Mouse (Mus musculus): ENCODE measurements at regions not wholly inside any gene's neighbourhood (a gene's known extent, or its start where the extent isn't known, plus 50 kb on each side); places are given as distances from the start of the nearest gene placed in this dataset.

GRCm38 (mm10) chr17:48789846-48790245, 142.3 kb upstream of the Lrfn2 start:
- Histone ChIP-seq H3K4me3 (ENCODE audit: insufficient read depth, low read depth, low read length) (no peak overlapping the region), H3K4me1 (ENCODE audit: control insufficient read depth, insufficient read depth, low read length) (0 out of 2 replicates have a peak, but pooled peaks cover 5% of the 10 kb centered on the region), H3K27ac (ENCODE audit: insufficient read depth, low read depth, low read length) (no peak overlapping the region)
- WGBS: 64% methylated on average over 7 of the region's 7 CpGs
- TF ChIP-seq POLR2A (IDR thresholded peaks at IDR 0.05; ENCODE audit: insufficient read depth, low read depth, low read length): no peak
- TF ChIP-seq CTCF (IDR thresholded peaks at IDR 0.05; ENCODE audit: insufficient read depth, low read depth, low read length): no peak

- Histone ChIP-seq H3K4me1 (ENCODE audit: control insufficient read depth, insufficient read depth, low read length) (0 out of 2 replicates have a peak, but pooled peaks cover 5% of the 10 kb centered on the region), H3K4me3 (ENCODE audit: insufficient read depth, low read depth, low read length) (no peak overlapping the region), H3K27ac (ENCODE audit: insufficient read depth, low read depth, low read length) (no peak overlapping the region)
- 66% methylated on average over 6 of the region's 6 CpGs for WGBS
- TF ChIP-seq CTCF (IDR thresholded peaks at IDR 0.05; ENCODE audit: insufficient read depth, low read depth, low read length) (no peak), POLR2A (IDR thresholded peaks at IDR 0.05; ENCODE audit: insufficient read depth, low read depth, low read length) (no peak)
Measured at GRCm38 (mm10) chr17:48790526-48790925, 141.7 kb upstream of the Lrfn2 start.

GRCm38 (mm10) chr17:48792954-48793353, 139.2 kb upstream of the Lrfn2 start:
- no peak overlapping the region for H3K4me3 ChIP-seq (ENCODE audit: insufficient read depth, low read depth, low read length)
- TF ChIP-seq CTCF (IDR thresholded peaks at IDR 0.05; ENCODE audit: insufficient read depth, low read depth, low read length) (no peak), POLR2A (IDR thresholded peaks at IDR 0.05; ENCODE audit: insufficient read depth, low read depth, low read length) (no peak)
- WGBS: 44% methylated on average over 5 of the region's 5 CpGs

GRCm38 (mm10) chr17:48795773-48796172, 136.4 kb upstream of the Lrfn2 start:
- H3K4me3 ChIP-seq (ENCODE audit: insufficient read depth, low read depth, low read length): no peak overlapping the region
- TF ChIP-seq CTCF (IDR thresholded peaks at IDR 0.05; ENCODE audit: insufficient read depth, low read depth, low read length) (no peak), POLR2A (IDR thresholded peaks at IDR 0.05; ENCODE audit: insufficient read depth, low read depth, low read length) (no peak)
- H3K4me1 ChIP-seq (ENCODE audit: control insufficient read depth, insufficient read depth, low read length): no peaks in the 10 kb centered on the region
- H3K27ac ChIP-seq (ENCODE audit: insufficient read depth, low read depth, low read length): no peak overlapping the region
- 91% methylated on average over 5 of the region's 5 CpGs for WGBS

More at GRCm38 (mm10) chr17:48792954-48793353, 139.2 kb upstream of the Lrfn2 start:
- no peak overlapping the region for H3K27ac ChIP-seq (ENCODE audit: insufficient read depth, low read depth, low read length)
- H3K4me1 ChIP-seq (ENCODE audit: control insufficient read depth, insufficient read depth, low read length): 0 out of 2 replicates have a peak, but pooled peaks cover 5% of the 10 kb centered on the region

DNA sequence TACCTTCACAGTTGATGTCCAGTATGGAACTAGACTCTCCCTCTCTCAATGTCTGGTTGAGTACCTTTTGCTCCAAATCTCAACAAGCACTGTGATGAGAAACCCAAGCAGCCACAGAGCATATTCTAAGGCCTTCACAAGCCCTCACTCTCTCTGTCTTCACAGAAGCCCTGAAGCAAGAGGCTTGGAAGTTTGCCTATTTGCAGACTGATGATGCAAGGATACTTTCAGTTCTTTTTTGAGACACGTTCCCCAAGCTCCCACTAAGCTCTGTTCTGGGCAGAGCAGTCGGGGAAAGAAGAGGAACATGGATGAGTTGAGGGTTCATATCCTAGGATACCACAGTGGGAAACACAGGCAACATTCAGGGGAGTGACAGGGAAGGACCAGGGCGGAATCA, 134.0 kb upstream of the Lrfn2 start:
- Histone ChIP-seq H3K4me1 (ENCODE audit: control insufficient read depth, insufficient read depth, low read length) (no peaks in the 10 kb centered on the region), H3K27ac (ENCODE audit: insufficient read depth, low read depth, low read length) (no peak overlapping the region), H3K4me3 (ENCODE audit: insufficient read depth, low read depth, low read length) (no peak overlapping the region)
- 72% methylated on average over 3 of the region's 3 CpGs for WGBS
- TF ChIP-seq CTCF (IDR thresholded peaks at IDR 0.05; ENCODE audit: insufficient read depth, low read depth, low read length) (no peak), POLR2A (IDR thresholded peaks at IDR 0.05; ENCODE audit: insufficient read depth, low read depth, low read length) (no peak)

GRCm38 (mm10) chr17:48802673-48803072, 129.5 kb upstream of the Lrfn2 start:
- no peak for TF ChIP-seq CTCF (IDR thresholded peaks at IDR 0.05; ENCODE audit: insufficient read depth, low read depth, low read length)
- TF ChIP-seq POLR2A (IDR thresholded peaks at IDR 0.05; ENCODE audit: insufficient read depth, low read depth, low read length): no peak
- 73% methylated on average over 7 of the region's 7 CpGs for WGBS

GRCm38 (mm10) chr17:48807905-48808304, 124.3 kb upstream of the Lrfn2 start:
- WGBS: 77% methylated on average over 3 of the region's 3 CpGs
- H3K27ac ChIP-seq (ENCODE audit: insufficient read depth, low read depth, low read length): no peak overlapping the region

More at GRCm38 (mm10) chr17:48802673-48803072, 129.5 kb upstream of the Lrfn2 start:
- no peak overlapping the region for H3K4me3 ChIP-seq (ENCODE audit: insufficient read depth, low read depth, low read length)
- H3K27ac ChIP-seq (ENCODE audit: insufficient read depth, low read depth, low read length): no peak overlapping the region
- no peaks in the 10 kb centered on the region for H3K4me1 ChIP-seq (ENCODE audit: control insufficient read depth, insufficient read depth, low read length)

DNA sequence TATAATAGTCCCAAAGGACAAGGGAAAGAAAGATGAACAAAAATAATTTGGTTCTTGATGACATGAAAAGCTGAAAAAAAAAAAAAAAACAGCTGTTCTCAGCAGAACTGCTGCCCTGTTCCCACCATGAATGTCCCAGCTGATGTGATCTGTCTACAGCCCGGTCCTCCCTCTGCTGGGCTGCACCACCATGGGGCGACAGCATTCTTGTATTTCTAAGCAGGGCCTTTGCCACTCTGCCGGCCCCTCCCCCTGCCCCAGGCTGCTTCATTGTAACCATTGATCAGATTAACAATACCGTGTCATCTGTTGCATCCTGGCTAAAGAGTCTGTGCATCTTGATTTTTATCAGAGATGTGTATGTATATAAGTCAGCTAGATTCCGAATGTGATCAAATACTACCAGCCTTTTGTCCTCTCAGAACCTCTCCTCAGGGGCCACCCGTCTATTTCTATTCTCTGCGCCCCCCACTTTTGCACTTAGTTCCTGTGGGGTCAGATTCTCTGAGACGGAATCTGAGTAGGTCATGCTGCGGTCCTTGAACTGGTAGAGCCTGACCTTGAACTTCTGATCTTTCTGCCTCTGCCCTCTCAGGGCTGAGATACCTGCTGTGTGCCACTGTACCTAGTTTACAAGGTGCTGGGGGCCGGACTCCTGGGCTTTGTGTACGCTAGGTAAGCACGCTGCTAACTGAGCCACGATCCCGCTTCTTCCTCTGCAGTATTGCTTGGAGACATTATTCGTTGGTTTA, 117.2 kb upstream of the Lrfn2 start:
- TF ChIP-seq CTCF (IDR thresholded peaks at IDR 0.05; ENCODE audit: insufficient read depth, low read depth, low read length) (no peak), POLR2A (IDR thresholded peaks at IDR 0.05; ENCODE audit: insufficient read depth, low read depth, low read length) (no peak)
- 69% methylated on average over 15 of the region's 15 CpGs for WGBS
- no peak overlapping the region for H3K4me3 ChIP-seq (ENCODE audit: insufficient read depth, low read depth, low read length)
- H3K4me1 ChIP-seq (ENCODE audit: control insufficient read depth, insufficient read depth, low read length): peaks cover 9% of the 10 kb centered on the region
- H3K27ac ChIP-seq (ENCODE audit: insufficient read depth, low read depth, low read length): no peak overlapping the region

More at GRCm38 (mm10) chr17:48807905-48808304, 124.3 kb upstream of the Lrfn2 start:
- H3K4me1 ChIP-seq (ENCODE audit: control insufficient read depth, insufficient read depth, low read length): no peaks in the 10 kb centered on the region
- H3K4me3 ChIP-seq (ENCODE audit: insufficient read depth, low read depth, low read length): no peak overlapping the region
- TF ChIP-seq CTCF (IDR thresholded peaks at IDR 0.05; ENCODE audit: insufficient read depth, low read depth, low read length) (no peak), POLR2A (IDR thresholded peaks at IDR 0.05; ENCODE audit: insufficient read depth, low read depth, low read length) (no peak)

DNA sequence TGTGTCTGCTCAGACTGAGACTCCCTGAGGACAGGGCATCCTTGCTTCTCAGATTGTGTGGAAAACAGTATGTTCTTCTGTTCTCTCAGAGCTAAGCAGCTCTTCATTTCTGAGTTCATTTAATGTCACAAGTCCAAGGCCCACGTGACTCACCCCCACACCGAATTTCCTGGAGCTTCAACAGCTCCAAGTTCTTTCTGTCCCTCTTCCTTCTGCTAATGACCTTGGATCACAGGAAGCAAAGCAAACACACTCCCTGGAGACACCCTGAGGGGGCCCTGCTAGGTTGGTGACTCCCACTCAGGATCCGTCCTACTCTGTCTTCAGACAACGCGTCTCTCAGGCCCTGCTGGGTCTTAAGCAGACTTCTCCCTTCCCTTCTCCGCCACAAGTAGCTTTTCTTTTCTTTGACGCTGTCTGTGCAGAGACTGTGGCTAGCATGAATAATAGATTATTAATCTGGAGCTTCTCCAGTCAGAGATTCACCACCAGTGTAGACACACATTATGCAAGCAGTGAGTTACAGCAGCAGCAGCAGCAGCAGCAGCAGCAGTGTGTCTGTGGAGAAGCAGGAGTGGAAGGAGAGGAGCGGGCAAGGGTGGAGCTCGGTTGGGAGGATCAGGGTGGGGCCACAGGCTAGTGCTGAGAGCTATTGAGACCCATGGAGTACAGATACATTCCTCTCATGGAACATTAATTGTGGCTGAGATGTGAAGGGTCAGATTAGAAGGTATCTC, 115.4 kb upstream of the Lrfn2 start:
- WGBS: 60% methylated on average over 9 of the region's 9 CpGs
- no peak for TF ChIP-seq CTCF (IDR thresholded peaks at IDR 0.05; ENCODE audit: insufficient read depth, low read depth, low read length)
- no peak for TF ChIP-seq POLR2A (IDR thresholded peaks at IDR 0.05; ENCODE audit: insufficient read depth, low read depth, low read length)
- Histone ChIP-seq H3K4me1 (ENCODE audit: control insufficient read depth, insufficient read depth, low read length) (peaks cover 9% of the 10 kb centered on the region), H3K27ac (ENCODE audit: insufficient read depth, low read depth, low read length) (no peak overlapping the region), H3K4me3 (ENCODE audit: insufficient read depth, low read depth, low read length) (no peak overlapping the region)
